Mouse (Mus musculus) heart, postnatal 0 days (tissue): ENCODE measurements around the gene Nos1ap. TPM values are rescaled to one million over a fixed set of nuclear protein-coding genes. Genes with fewer than 3 reads are reported as not detected.
A peak's percentile ranks its signal among the peaks of the same experiment; 100 is the strongest.

Experiments
- ATAC-seq: fragments of 200-750 bp; cut with Nextera tagmentation; 2 replicates; pipeline ENCODE4 v1.8.0; 2017; ENCODE audit warnings: low read depth, moderate number of reproducible peaks, moderate library complexity; ENCODE audit not compliant: insufficient read depth
- DNase-seq: peaks from one replicate; pipeline ENCODE4 v3.0.0-alpha.2; 2016; ENCODE audit warnings: low spot score
- H3K27ac ChIP-seq: fragments of 300-500 bp; sonication (generic); 2 replicates; pipeline ENCODE4 v1.5.1; 2014; ENCODE audit warnings: low read depth, mild to moderate bottlenecking
- H3K27me3 ChIP-seq: fragments of 300-500 bp; sonication (generic); 2 replicates; pipeline ENCODE4 v1.6.1; 2014; ENCODE audit warnings: low read length, mixed read lengths; ENCODE audit not compliant: control insufficient read depth, insufficient read depth
- H3K36me3 ChIP-seq: fragments of 300-500 bp; sonication (generic); replicated peaks from 2 replicates; pipeline ENCODE4 v1.6.1; 2014; ENCODE audit warnings: low read length, mixed read lengths; ENCODE audit not compliant: control insufficient read depth, insufficient read depth
- H3K4me1 ChIP-seq: fragments of 300-500 bp; sonication (generic); 2 replicates; pipeline ENCODE4 v1.6.1; 2014; ENCODE audit warnings: antibody characterized with exemption; ENCODE audit not compliant: control insufficient read depth, insufficient read depth
- H3K4me2 ChIP-seq: fragments of 300-500 bp; sonication (generic); 2 replicates; pipeline ENCODE4 v1.6.1; 2014; ENCODE audit warnings: low read depth, mild to moderate bottlenecking, low read length, moderate library complexity
- H3K4me3 ChIP-seq: fragments of 300-500 bp; sonication (generic); 2 replicates; pipeline ENCODE4 v1.5.1; 2014; ENCODE audit warnings: low read depth, low read length
- H3K9ac ChIP-seq: fragments of 300-500 bp; sonication (generic); replicated peaks from 2 replicates; pipeline ENCODE4 v1.6.1; 2014; ENCODE audit warnings: low read depth, low read length, mixed read lengths
- H3K9me3 ChIP-seq: fragments of 300-500 bp; sonication (generic); replicated peaks from 2 replicates; pipeline ENCODE4 v1.6.1; 2016; ENCODE audit warnings: low read length; ENCODE audit not compliant: control insufficient read depth
- CTCF ChIP-seq: IDR thresholded peaks from 2 replicates; pipeline ENCODE4 v1.5.1; 2016; ENCODE audit warnings: antibody characterized with exemption, control low read depth, low read depth
- EP300 ChIP-seq: IDR thresholded peaks from 2 replicates; pipeline ENCODE4 v1.6.1; 2016; ENCODE audit warnings: antibody characterized with exemption, low read depth
- WGBS: fragments of 180-500 bp; shearing (Covaris S2); extraction: QIAGEN DNeasy Blood & Tissue Kit; methylation state at CpG from one replicate; pipeline ENCODE4 v1.1.7; 2014; 5-methylcytosine and 5-hydroxymethylcytosine counted together
- polyA plus RNA-seq: library from polyadenylated mRNA; unstranded; fragments of >200 nt; fragmentation: Nextera tagmentation; extraction: Ambion mirVana; gene quantifications from 2 replicates; pipeline ENCODE4 v1.2.1, GENCODE M21; 2015
- total RNA-seq: library from RNA; depleted of rRNA; stranded (reverse); fragments of >200 nt; gene quantifications from 2 replicates; pipeline ENCODE4 v1.2.3, GENCODE M21; 2014; ENCODE audit warnings: low replicate concordance

The Nos1ap gene
- total and polyA plus RNA-seq, 2 experiments from 2014 or later = 0.99 to 10.3 TPM

- peaks cover 21% of the 10 kb centered on the region for H3K4me1 ChIP-seq
- H3K9me3 ChIP-seq = 0 out of 2 replicates have a peak, but pooled peaks cover 3% of the 10 kb centered on the region
- ATAC-seq = no peak
- no peak overlapping the region for H3K27ac ChIP-seq
- H3K27me3 ChIP-seq = no peaks in the 10 kb centered on the region
- H3K4me3 ChIP-seq = no peak overlapping the region
- TF ChIP-seq EP300 (no peak), CTCF (no peak)
- WGBS = 94% methylated on average over 6 of the region's 6 CpGs
- DNase-seq = no peak
- no peaks in the 10 kb centered on the region for H3K36me3 ChIP-seq
- no peak overlapping the region for H3K4me2 ChIP-seq
- no peak overlapping the region for H3K9ac ChIP-seq
These were observed 44.4 kb downstream of the Nos1ap start for GRCm38 (mm10) chr1:170545286-170545685.

- DNase-seq = no peak
- Histone ChIP-seq H3K9me3 (no peaks in the 10 kb centered on the region), H3K4me2 (no peak overlapping the region), H3K9ac (no peak overlapping the region), H3K4me1 (peaks cover 29% of the 10 kb centered on the region), H3K4me3 (no peak overlapping the region), H3K36me3 (no peaks in the 10 kb centered on the region), H3K27me3 (no peaks in the 10 kb centered on the region), H3K27ac (peak overlapping the region; percentile 63)
- TF ChIP-seq CTCF = no peak
- TF ChIP-seq EP300 = no peak
- ATAC-seq = no peak
- WGBS = 59% methylated on average over 3 of the region's 3 CpGs
These were observed 50.2 kb downstream of the Nos1ap start for GRCm38 (mm10) chr1:170539507-170539906.

- Histone ChIP-seq H3K9me3 (no peaks in the 10 kb centered on the region), H3K4me2 (no peak overlapping the region), H3K9ac (no peak overlapping the region), H3K4me3 (no peak overlapping the region), H3K27me3 (no peaks in the 10 kb centered on the region), H3K4me1 (peaks cover 34% of the 10 kb centered on the region), H3K36me3 (no peaks in the 10 kb centered on the region), H3K27ac (peak overlapping the region; percentile 63)
- 35% methylated on average over 9 of the region's 9 CpGs for WGBS
- TF ChIP-seq EP300 (no peak), CTCF (no peak)
- peak; percentile 56 for DNase-seq
- ATAC-seq = peak; percentile 73
These were observed 51.1 kb downstream of the Nos1ap start for GRCm38 (mm10) chr1:170538481-170539061.

- no peaks in the 10 kb centered on the region for H3K9me3 ChIP-seq
- ATAC-seq = no peak
- no peak for DNase-seq
- H3K4me2 ChIP-seq = no peak overlapping the region
- H3K4me3 ChIP-seq = no peak overlapping the region
- H3K36me3 ChIP-seq = no peaks in the 10 kb centered on the region
- no peak for TF ChIP-seq CTCF
- no peak for TF ChIP-seq EP300
- H3K27ac ChIP-seq = no peak overlapping the region
- 84% methylated on average over 3 of the region's 3 CpGs for WGBS
- H3K4me1 ChIP-seq = peaks cover 41% of the 10 kb centered on the region
- no peaks in the 10 kb centered on the region for H3K27me3 ChIP-seq
- H3K9ac ChIP-seq = no peak overlapping the region
These were observed 53.3 kb downstream of the Nos1ap start for GRCm38 (mm10) chr1:170536344-170536743.

- no peaks in the 10 kb centered on the region for H3K9me3 ChIP-seq
- no peaks in the 10 kb centered on the region for H3K27me3 ChIP-seq
- H3K4me3 ChIP-seq = no peak overlapping the region
- no peak overlapping the region for H3K4me2 ChIP-seq
- no peak for TF ChIP-seq CTCF
- no peak for TF ChIP-seq EP300
- no peaks in the 10 kb centered on the region for H3K36me3 ChIP-seq
- WGBS = 77% methylated on average over 2 of the region's 2 CpGs
- peak overlapping the region; percentile 15; the same call in 1 of the 2 replicates for H3K27ac ChIP-seq
- H3K4me1 ChIP-seq = peaks cover 41% of the 10 kb centered on the region
- DNase-seq (no peak), ATAC-seq (no peak)
- no peak overlapping the region for H3K9ac ChIP-seq
These were observed 54.4 kb downstream of the Nos1ap start for GRCm38 (mm10) chr1:170535221-170535620.

GRCm38 (mm10) chr1:170531286-170531685 is 58.4 kb downstream of the Nos1ap start:
- Histone ChIP-seq H3K4me3 (no peak overlapping the region), H3K4me2 (no peak overlapping the region), H3K27ac (no peak overlapping the region), H3K9me3 (no peaks in the 10 kb centered on the region), H3K9ac (no peak overlapping the region), H3K27me3 (no peaks in the 10 kb centered on the region), H3K36me3 (no peaks in the 10 kb centered on the region), H3K4me1 (peaks cover 24% of the 10 kb centered on the region)
- ATAC-seq (no peak), DNase-seq (no peak)
- 97% methylated on average over 2 of the region's 2 CpGs for WGBS
- TF ChIP-seq CTCF = no peak
- TF ChIP-seq EP300 = no peak
